Mouse (Mus musculus): ENCODE results near the gene Mctp2.
A peak's percentile ranks its signal among the peaks of the same experiment; 100 is the strongest.

The Mctp2 gene

DNA sequence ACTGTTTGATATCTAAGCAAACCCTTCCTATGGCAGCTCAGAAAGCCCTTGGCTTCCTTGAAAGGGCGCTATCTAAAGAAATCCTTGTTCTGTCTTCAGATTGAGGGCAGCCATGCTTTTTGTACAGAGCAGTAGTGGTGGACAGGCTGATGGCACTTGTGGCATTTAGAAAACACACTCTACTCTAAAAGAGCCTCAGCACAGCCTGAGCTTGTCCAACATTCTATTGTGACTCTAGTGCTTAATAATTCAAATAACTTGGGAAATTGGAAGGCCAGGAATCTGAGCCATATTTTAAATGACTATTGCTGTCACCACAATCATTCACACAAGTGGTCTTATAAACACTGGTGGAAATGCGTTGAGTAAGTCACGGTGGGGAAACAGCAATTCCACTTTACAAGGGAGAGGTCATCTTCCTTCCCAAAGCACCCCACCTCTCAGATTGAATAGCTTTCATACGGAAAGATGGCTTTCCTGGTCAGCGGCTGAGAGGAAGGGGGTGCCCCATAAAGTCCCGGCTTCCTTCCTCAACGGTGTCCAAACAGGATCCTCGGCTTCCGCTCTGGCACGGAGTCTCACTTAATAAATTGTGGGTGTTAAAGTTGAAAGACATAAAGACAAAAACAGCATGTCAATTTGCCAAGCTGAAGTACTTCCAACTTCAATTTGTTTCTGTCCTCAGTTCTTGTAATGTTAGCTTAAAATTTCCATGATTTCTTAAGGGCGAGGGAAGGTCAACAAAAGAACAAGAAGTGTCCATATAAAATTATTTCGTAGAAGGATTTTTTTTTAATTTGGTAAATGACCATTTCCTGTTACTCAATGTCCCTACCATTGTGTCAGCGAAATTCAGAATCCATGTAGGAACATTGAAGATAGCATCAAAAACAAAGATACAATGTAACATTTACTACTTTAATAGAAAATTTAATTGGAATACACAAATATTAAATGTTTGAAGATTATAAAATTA is 140.4 kb downstream of the Mctp2 start:
- DNase-seq: peak; percentile 83

DNA sequence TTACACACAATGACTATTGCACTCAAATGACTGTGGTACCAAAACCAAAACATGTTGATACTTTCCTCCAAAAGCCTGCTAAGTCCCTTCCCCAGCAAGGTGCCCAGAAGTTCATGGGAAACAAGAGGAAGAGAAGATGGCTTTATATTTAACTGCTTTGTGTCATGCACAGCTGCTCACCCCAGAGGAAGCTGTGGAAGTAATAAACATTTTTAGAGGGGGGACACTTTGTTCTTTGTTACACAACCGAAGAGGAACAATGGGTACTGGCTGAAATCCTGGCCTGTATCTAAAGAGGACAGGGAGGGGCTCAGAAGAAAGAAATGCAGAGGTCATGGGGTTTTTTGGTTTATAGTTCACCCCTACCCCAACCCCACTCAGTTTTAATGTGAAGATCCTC is 144.2 kb downstream of the Mctp2 start:
- no peak for DNase-seq

DNA sequence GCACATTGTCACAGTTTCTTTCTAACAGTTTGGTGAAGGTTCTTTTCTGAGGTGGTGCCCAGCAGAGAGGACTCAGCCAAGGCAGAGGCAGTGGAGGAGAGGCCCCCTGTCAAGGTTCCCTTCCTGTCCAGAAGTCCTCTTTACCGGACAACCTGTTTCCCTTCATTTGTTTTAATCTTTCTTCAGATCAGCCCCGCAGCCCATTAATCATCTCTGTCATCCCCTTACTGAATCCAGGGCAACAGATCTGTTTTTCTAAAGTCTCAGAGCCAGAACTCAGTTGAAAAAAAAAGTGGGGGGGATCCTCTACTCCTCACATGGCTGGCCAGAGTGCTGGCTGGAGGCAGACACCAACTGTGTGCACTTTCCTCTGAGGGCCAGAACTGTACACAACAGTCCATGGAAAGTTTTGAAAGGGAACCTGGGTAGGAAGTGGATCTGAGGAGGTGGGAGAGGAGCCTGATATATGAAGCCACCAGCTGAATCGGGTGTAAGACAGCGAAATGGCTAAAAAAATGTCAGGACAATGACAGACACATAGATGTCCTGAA is 146.8 kb downstream of the Mctp2 start:
- DNase-seq: peak; percentile 43

DNA sequence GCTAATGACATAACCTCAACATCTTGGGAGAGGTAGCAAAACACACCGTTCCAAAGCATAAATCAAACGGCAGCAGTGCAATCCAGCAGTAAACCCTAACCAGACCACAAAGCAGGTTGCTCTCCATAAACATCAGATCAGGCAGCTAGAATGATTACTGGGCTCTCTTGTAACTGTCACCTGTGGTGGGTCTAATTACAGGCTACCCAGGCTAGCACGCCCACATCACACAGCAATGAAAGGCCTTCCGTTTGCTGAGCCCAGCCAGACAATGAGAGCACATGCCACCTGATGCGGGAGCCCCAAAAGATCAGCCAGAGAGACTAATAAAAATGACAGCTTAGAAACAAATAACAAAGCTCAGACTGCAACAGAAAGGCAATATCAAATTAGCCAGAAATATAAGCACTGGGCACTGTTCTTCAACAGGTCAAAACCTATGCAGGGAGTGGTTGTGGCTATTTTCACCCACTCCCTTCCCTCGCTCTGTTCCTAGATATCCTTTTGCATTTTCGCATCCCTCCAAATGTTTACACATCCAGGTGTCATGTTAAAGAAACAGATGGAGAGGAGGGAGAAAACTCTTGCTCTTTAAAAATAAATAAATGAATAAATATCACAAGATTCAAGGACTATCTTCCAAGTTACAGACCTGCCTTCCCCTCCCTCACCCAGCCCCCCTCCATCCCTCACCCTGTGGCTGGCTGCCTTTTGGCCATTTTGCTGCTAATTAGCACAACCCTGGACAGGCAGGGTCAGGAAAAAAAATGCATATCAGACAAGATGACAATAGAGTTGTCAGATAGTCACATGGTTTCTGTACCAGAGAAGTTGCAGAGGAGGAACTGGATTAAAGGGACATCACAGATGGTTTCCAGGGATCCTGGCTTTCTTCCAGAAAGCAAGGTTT is 155.4 kb downstream of the Mctp2 start:
- no peak for DNase-seq

DNA sequence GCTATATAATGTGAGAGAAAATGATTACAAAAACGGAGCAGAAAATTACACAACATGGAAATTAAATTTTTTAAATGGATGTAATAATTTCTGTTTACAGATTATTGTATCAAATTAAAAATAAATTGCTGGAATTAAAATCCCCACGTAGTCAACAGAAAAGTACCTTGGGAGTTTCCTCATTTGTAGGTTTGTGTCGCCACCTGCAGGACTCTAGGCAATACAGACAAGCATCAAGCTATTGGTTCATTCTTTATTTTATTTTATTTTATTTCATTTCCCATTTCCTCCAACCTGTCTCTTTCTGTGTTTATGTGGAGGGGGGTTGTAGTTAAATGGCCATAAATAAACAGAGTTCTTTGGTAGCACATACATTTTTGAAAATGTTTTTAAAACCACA is 157.3 kb downstream of the Mctp2 start:
- peak; percentile 78 for DNase-seq

DNA sequence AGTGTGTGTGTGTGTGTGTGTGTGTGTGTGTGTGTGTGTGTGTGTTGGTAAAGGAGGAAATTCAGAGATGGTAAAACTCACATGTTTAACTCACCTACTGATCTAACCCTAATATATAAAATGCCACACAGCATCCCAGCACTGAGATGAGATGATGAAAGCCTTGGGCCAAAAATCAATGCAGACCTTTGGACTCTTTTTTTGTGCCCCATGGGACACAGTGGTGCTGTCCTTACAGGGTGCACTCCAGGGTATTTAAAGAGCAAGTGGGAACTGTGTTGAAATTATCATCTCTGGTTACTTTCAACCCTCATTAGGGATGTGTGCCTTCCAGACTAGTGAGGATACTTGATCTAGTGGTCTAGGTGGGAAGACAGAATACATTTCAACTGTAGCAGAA is 159.6 kb downstream of the Mctp2 start:
- no peak for DNase-seq

DNA sequence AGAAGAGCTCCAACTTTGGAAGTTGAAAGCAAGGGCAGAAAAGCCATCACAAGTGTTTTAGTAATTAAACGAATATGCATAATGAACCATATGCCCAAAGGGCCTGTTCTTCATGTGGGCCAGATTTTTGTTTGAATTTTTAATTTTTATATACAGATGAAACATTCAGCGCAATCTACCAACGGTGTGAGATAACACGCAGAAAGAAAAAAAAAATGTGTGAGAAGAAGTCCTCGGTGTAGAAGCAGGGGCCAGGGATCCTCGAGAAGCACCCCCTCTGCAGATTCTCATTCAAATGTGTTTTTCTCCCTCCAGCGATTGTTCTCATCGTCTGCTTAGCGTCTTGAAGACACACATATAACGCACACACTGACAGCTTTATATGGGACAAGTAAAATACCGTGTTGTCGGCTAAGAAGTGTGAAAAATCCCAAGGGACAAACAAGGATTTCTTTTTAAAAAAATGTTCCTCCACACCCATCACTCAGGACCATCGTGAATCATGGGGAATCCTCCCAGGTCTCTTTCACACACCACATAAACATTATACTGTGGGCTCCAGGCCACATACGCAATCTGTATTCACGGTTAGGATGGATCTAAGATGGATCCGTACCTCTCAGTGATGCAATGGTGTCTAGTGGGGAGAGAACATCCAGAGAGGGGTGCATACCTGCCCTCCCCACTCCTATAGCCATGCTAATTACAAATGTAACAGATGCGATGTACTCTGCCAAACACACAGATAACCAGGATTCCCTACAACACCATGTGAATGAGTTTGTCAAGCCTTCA is 160.5 kb downstream of the Mctp2 start:
- no peak for DNase-seq

DNA sequence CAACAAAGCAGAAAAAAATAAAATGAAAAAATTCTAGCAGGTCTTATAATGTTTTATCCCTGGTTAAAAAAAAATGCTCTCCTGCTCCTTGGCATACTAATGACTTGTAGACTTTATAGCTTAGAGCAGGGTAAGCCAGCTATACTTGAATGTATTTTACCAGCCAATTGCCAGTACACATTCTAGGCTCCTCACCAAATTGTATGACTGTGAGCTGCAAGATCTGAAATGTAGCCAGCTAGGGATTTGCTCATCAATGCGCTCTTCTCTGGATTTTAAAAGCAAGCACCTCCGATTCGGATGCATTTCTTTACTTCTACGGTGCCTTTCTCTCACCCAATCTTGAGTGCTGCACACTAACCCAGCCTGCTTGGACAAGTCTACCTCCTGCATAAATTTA is 167.7 kb downstream of the Mctp2 start:
- no peak for DNase-seq

DNA sequence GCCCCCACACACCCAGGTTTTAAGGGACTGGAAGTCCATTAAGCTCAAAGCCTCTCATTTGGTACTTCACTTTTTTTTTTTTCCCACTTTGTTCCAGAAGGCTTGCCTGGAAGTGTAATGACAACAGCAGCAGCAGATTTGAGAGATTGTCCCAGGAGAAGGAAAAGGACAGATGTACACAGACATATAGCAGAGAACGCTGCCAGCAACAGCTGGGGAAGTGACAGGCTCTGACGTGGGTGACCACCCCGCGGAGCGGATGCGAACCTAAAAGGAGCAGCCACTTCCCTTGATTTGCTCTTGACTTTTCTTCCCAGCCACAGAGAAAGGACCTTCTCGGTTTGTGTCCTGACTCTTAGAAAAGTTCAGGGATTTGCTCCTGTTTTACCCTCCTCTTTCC is 185.4 kb downstream of the Mctp2 start:
- DNase-seq: peak; percentile 35

DNA sequence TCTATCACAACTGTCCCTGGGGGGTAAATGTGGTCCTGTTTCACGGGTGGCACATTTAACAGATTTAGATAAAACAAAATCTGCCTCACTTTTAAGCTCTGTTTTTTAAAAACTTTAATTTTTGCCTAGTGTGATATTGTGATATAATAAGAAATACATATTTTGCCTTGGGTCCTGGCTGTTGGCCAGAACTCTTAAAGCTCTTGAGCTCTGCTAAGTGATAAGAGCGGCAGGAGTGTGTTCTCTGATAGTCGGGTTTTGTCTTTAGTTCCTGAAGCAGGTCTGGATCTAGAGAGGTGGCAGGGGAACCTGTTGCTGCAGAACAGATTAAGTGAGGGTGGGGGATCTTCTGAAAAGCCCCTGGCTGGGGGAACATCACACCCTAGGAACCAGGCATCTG is 186.7 kb downstream of the Mctp2 start:
- DNase-seq: no peak

DNA sequence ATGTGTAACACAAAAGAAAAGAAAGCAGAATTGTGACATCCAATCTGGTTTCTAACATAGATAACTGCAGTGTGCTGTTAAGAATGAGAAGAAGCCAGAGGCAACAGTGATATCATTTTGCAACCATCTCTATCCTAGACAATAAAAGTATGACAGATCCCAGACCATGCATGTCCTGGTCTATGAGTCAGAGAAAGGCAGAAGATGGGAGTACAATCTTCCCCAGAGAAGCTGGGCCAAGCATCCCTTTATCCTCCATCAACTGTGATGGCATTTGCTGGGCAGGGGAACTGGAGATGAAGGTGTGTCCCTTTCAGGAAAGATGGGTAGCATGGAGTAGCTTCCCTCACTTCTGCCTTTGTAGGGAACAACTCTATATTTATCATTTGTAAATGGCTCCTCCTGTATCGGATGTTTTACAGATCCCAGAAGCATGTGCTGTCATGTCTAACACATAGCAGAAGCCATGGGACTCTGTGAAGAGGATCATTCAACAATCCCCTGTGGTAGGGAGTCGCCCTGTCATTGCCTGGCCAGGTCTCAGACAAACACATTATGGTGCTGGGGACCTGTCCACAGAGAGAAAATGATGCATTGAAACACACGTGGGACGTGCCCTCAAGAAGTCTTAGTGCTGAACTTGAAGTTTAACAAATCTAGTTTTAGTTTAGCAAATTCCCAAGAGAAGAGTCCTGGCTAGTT is 188.9 kb downstream of the Mctp2 start:
- DNase-seq: no peak

DNA sequence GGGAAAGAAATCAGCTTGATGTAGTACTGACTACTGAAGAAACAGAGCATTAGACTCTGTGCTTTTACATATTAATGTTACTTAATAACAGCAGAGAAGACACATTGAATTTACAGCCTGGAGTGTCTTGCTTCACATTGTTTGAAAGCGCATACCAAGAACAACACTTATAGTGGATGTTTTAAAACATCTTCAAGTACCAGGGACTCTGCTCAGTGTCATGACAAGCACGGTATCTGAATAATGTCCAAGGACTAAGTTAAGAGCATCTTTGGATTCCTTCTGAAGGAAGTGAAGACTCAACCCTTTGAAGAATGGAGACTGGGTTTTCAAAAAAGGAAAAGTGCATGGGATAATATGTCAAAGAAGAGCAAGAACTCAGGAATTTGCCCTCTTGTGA is 191.3 kb downstream of the Mctp2 start:
- no peak for DNase-seq

DNA sequence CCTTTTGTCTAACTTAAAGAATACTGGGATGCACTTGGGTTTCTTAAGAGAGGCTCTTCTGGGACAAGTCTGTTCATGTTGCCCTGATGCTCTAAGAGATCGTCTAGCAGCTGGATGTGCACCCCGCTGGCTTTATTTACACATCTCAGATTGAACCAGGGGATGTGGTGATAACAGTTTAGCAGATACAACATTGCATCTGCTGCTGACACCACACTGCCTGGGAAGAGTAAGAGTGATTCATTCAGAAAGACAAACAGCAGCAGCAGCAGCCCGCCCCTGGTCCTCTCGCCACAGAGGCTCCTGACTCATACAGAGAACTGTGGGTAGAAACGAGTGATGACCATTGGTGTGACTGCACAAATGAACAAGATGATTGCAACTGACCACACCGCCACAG is 195.8 kb downstream of the Mctp2 start:
- no peak for DNase-seq

DNA sequence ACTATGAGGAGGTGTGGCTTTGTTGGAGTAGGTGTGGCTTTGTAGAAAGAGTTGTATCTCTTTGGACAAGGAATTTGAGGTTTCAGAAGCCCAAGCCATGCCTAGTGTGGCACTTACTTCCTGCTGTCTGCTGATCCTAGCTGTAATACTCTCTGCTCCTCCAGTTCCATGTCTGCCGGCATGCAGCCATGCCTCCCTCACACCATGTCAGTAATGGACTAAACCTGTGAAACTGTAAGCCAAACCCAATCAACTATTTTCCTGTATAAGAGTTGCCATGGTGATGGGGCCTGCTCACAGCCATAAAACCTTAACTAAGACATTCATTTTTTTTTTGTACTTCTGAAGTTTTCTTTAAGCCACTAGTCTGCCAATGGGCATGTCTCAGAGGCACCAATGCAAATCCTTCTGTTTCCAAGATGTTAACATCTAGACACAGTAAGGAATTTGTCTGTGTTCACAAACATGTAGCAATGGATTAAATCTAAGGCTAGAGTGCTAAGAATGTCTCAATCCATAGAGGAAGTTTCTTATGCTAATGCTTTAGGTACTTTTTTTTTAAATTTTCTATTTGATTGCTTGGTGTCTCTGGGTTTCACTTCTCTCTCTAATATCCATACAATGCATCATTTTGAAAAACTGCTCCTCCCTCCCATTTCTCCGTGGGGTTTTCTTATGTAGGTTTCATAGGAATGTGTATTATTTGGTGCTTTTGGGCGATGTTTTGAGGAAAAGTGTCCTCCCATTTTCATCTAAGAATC is 197.6 kb downstream of the Mctp2 start:
- DNase-seq: no peak

DNA sequence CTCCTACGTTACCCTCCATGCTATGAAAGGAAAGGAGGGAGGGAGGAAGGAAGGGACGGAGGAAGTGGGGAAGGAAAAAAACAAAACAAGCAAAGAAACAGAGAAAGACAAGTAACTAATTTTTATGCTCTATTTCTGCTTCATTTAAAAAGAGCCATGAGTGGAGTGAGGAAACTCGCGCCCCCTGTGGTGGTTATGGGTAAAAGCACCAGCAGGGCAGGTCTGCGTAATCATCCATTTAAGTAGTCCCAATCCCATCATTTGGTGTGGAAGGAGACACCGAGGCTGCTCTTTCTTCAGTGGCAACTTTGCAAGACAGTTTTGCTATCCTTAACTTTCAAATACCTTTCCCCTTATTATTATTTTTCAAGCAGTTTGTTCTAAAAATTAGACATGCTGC is 202.2 kb downstream of the Mctp2 start:
- DNase-seq: no peak

DNA sequence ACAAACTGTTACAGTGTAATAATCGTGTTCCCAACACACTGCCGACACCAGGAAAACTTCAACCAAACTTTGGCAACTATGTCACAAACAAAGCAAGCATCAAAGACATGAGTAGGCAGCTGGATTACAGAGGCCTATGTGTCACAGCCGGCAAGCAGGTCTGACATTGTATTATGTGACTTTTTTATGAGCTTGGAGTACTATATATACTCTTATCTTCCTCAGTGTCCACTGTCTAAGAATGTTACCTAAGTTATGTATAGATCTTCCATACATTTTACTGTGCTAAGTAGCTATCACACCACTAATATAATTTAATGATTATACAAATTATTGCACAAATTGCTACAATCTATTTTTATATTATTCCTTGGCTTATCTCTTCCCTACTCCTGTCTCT is 202.8 kb downstream of the Mctp2 start:
- no peak for DNase-seq

DNA sequence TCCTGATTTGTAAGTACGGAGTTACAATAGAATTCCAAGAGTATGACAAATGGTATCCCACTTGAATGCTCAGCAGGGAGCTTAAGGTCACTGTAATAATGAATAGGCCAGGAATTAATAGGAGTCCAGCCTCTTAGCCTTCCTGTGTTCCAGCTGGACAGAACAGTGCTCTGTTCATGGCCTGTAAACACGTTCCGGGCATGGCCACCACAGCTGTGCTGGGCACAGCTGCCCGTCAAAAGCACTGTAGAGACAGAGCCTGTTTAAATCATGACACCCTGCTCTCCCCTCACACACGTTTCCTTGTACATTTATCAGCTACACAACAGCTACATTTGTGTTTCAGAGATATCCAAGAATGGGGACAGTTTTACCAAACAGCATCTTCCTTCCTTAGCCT is 205.7 kb downstream of the Mctp2 start:
- no peak for DNase-seq

DNA sequence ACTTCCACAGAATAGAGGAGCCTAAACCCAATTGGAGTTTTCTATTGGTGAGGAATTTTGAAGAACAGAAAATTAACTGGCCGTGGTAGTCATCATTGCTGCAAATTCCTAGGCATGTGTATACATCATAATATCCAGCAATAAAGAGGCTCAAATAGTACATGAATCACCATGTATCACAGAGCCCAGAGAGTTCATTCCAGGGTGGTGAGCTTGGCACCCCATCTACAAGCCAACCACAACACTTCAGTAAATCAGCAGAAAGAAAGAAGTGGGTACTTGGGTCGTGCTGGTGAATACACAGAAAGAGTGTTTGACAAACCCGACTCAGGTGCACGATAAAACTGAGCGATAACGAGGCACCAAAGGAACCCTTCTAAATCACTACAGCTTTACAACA is 207.8 kb downstream of the Mctp2 start:
- DNase-seq: no peak

DNA sequence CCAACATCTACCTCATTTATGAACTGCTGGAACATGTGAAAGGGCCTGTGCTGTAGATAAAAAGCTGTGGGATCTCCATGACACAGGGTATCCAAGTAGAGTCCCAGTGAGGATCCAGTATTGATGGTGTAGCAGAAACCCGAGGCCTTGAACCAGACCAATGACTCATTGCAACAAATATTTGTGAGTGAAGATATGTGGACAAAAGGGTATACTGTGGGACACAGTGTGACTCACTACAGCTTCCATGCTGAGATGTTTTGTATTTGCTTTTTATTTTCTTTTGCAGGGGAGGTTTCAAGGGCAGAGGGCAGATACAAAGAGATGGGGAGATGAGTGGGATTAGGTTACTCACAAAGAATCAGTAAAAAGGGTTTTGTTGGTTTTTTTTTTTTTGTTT is 209.4 kb downstream of the Mctp2 start:
- no peak for DNase-seq

DNA sequence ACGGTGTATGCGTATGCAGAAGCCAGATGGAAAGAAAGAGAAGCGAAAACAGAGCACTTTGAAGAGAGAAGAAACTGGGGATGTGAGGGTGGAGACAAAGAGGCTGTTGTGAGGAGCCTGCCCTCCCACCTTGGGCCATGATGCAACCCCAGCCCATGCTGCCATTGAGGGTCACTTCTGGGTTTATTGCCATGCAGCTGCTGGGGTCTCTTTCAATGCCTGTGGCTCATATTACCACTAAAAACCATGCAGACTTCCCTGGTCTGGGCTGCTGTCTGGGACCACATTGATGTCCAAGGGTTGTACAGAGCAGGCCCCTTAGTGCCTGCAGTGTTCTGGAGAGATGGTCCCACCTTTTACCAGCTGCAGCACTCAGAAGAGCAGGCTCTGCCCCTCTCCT is 210.0 kb downstream of the Mctp2 start:
- DNase-seq: no peak

DNA sequence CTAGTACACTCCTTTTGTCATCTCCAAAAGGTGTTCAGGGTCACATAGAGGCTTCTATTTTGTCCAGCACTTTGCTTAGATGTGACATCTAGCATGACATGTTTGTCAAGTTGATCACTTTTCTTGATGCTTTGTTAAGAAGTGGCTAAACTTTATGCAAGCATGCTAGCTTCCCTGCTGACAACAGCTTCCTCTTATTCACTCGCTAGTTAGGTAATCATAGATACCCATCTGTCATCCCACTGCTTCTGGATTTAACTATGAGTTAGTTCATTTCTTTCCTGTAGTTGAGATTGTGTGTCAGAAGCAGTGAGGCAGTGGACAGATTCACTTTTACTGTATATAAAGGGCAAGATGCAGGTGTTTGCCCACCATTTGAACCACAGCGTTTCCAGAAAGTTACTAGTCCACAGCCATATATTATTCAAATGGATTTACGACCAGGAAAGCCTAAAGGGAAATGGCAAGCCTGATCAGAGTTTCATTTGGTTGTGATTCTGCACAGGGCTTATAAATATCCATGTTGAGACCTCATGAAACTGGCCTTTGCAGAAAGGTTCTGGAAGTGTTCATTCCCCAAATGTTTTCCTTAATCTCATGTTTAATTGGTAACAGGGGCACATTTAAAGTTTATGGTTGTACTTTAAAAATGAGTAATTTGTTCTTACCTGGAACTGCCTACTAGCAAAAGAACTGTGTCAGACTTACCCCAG is 216.8 kb downstream of the Mctp2 start:
- DNase-seq: no peak
